Mouse (Mus musculus) kidney, postnatal 14 days (tissue): ENCODE measurements around the gene Tnp2.
"Not testable (repeated sequence)": the region's sequence is repeated elsewhere in the genome, so short reads cannot be mapped to it uniquely, and the experiment has no call there.

Experiments
- DNase-seq: peaks from one replicate; pipeline ENCODE4 v3.0.0; 2022; ENCODE audit warnings: mixed read lengths

The Tnp2 gene

DNA sequence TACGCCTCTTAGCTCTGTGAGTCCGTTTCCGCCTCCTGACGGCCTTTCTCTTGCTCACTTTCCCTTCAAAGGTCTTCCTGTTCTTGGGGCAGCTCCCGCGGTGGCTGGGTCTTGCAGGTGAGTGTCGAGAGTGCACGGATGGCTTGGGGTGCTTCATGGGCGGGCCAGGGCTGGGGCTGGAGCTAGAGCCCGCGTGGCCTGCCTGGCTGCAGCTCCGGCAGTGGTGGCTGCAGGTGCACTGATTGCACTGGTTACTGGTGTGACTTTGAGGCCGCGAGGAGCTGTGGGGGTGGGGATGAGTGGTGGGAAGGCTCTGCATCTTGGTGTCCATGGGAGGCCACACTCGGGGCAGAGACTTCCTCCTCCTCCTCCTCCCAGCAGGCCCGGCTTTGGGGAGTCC, at the start of gene Tnp2:
TSS of gene Tnp2 (minus strand) at position 390 of the 400 bp plus-strand sequence.
- no peak for DNase-seq

DNA sequence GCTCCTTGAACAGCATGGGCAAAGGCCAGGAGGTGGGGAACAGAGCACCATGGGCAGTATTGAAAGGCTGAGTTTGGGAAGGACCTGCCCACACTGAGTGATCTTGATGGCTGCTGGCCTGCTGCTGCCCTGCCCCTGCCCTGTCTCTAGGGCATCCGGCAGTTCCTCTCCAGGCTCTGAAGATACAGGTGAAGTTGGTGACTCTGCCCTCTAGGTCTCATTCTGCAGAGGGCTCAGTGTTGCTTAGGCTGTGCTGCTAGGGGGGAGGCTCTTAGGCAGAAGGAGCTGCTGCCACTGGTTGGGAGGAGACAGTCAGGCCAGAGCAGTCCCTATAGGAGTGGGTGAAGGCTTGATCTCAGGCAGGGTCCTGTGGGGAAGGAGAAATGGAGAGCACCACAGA, 49.4 kb upstream of the Tnp2 start:
- DNase-seq = no peak

DNA sequence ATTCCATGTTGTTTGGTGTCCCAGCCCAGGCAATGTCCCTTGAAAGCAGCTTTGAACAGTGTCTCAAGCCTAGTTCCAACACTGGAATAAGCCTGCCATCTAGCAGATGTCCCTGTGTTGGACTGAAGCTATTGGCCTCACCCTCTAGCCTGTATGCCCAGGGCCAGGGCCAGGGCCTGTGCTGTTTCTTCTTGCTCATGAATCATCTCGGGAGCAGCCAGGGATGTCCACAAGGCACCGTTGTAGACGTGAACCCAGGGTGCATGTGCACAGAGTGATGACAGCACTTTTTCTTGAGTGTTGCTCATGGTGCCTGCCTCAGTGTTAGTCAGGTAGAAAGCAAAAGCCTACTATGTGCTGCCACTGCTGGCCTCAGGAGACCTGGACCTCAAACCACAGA, 48.8 kb upstream of the Tnp2 start:
- no peak for DNase-seq

DNA sequence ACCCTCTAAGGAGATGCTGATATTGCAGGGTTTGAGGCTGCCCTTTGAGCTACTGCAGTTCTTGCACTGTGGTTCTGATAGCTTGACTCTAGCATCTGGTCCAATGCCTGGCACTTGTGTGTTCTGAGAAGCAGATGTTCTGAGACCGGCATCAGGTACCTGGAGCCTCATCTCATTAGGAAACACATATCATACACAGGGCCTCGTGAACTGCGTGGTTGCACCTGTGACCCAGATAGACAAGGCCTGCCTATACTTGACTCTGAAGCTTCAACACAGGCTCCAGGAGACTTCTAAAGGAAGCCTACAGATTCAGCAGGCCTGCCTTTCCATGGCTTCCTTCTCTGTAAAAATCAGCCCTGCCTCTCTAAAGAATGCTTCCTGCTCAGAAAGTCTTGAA, 47.9 kb upstream of the Tnp2 start:
- DNase-seq = no peak

DNA sequence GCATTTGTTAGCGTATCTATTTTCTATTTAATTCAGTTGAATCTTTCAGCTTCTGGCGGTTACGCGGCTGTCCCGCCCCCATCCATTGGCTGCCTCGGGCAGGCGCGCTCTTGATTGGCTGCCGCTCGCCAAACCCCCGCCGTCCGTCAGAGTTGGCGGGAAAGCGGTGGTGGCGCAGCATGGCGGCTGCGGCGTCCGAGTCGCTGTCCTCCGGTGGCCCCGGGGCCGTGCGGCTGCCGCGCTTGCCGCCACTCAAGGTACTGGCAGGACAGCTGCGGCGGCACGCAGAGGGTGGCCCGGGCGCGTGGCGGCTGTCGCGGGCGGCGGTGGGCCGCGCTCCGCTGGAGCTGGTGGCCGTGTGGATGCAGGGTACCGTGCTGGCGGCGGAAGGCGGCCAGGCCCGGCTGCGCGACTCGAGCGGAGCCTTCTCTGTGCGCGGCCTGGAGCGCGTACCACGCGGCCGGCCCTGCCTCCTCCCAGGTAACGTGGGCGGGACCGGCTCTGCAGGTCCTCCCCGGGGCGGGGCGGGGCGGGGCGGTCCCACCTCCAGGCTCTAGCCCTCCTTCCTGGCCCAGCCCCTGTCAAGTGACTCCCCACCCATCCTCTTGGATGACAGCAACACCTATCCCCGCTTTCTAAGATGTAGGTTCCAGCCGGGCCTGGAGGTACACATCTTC, 46.6 kb upstream of the Tnp2 start, which contains the start of gene Rmi2:
TSS of gene Rmi2 (plus strand) at position 149 of the 677 bp plus-strand sequence.
- DNase-seq = peak; percentile 91

DNA sequence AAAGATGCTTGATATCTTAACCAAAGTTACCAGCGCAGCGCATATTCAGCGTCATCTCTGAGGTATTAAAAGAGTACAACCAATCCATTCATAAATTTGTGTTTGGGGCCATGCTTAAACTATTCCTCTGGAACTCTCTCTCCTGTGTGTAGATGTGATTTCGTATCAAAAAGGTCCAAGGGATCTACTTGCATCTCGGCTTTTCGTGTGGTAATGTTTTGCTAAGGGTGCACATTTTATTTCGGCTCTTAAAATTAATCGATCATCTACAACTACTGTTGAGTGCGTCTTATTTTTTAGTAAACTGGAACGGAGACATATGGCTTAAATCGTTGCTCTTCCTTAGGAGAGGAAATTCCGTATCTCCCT, 46.1 kb upstream of the Tnp2 start:
- DNase-seq = no peak

DNA sequence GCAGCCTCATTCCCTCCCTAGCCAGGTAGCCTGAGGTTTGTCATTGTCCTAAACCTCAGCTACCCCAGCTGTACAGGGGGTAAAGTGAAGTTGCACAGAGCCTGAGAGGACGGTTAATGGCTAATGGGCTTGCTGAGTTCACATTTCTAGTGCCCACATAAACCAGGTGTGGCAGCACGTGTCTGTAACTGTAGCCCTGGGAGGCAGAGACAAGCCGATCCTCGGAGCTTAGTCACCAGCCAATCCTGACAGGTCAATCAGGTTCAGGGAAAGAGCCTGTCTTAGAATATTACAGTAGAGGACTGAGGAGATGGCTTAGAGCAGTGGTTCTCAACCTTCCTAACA, 40.0 kb upstream of the Tnp2 start:
- peak; percentile 26 for DNase-seq

DNA sequence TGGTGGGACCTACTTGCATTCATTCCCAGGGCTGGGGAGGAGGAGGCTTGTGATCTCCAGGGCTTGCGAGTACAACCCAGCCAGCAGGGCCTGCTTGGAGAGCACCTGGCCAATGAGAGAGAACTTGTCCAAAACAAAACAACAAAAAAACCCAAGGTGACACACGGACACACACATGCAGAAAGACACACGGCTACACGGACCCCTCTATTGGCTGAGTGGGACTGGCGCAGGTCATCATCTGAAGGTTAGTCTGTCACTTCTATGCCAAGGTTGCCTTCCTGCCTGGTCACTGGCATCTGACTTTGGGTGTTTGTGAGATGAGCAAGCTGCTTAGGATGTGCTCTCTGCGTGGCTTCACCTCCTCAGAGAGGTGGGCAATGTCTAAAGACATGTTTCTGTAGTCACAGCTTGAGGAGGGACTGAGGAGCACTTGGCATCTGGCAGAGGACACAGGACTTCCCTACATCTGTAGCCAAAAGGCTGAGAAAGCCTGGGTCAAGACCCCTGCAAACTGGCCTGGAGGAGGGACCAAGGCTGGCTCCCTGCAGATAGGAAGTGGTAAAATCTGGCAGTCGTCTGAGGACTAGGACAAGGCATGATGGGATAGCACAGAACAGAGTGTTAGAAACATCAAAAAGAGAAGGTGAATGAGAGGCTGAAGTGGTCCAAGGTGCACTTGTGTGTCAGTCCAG, 39.5 kb upstream of the Tnp2 start:
- DNase-seq = no peak

DNA sequence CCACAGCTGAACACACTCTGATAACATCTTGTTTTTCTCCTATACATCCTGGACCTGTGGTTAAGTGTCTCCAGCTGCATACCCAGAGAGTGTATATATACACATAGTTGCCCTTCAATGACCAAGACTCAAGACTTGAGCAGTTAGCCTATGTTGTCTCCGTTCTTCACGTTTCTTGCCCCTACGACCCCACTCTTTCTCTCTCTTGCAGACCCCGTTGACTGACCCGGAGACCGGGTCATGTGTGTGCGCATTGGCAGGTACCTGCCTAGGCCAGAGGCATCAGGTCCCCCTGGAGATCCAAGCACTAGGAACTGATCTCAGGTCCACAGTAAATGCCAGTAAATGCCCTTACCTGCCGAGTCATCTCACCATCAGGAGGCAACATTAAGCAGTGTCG, 38.8 kb upstream of the Tnp2 start:
- no peak for DNase-seq

DNA sequence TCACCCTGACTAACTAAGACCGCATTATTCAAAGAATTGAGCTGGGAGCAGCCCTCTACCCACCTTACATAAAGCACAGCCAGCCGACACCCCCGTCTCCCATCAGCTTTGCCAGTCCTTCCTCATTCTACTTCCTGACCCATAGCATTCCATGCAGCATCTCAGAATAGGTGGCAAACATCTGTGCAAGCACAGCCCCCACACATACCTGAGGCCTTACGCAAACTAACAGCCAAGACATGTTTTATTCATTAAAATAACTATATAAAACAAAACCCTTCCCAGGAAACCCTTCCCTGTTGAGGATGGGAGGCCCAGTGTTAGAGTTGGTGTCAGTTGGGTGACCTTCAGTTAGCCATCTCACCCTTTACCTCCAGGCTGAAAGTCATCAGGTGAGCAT, 37.4 kb upstream of the Tnp2 start:
- no peak for DNase-seq

DNA sequence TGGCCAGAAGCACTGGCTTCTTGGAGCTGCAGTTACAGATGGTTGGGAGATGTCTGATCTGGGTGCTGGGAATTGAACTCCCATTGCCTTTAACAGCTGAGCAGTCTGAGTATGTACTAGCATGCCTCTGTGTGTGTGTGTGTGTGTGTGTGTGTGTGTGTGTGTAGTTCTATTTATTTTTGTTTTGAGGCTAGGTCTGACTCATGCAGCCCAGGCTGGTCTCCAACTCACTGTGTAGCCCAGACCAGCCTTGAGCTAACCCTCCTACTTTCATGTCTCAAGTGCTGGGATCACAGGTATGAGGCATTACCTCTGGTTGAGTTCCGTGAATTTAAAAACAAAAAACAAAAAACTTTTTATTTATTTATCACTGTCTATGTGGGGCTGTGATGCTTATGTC, 36.1 kb upstream of the Tnp2 start:
- DNase-seq = no peak

DNA sequence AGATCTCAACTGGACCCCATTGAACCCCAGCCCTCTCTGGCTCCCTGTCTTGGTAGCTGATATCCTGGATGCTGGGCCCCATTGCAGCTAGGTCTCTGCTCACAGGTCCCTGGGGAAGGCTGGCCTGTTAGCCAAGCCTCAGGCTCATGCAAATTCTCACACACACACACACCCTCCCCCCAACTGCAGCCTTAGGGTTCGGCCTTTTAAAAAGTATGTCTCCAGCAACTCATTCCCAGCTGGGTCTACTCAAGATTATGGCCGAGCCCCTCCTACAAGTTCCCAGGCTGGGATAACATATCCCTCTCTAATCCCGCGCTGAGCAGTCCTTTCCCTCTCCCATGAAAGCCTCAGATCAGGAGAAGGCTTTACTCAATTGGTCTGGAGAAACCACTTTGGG, 32.9 kb upstream of the Tnp2 start:
- DNase-seq = peak; percentile 37

DNA sequence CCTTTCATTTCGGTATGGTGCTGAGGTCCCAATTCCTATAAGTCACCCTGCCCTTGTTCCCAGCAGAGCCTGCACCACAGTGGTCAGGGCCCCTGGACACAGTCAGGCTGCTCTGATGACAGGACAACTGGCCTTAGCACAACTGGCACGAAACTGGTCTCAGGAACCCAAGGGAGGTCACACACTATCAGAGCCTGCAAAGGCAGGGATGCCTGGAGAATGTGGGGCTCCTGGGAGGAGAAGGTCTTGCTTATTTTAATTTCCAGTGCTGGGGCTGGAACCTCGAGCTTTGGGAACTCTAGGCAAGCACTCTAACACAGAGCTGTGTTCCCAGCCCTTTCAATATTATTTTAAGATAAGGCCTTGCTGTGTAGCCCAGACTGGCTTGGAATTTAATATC, 31.5 kb upstream of the Tnp2 start:
- no peak for DNase-seq

DNA sequence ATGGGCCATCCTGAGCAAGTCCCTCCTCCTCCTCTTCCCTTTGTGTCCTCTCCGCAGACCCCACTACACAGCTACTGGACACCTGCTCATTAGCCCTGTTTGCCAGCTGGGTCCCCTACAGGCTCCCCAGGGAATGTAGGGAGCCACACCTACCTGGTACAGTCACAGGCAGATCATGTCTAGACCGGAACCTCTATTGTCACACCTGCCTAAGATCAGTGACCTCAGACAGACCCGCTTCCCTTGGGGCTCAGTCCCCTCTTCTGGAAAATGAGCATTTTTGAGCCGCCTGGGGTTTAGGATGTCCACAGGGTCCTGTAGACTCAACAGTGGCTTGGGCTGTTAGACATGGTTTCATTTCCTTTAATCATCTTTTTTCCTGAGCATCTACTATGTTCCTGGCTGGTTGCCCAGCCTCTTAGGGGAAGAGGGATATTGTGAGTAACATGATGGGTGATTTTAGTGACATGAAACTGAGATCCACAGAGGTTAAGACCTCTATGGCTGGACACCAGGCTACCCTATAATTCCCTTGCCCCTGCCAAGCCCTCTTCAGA, 30.2 kb upstream of the Tnp2 start:
- no peak for DNase-seq

DNA sequence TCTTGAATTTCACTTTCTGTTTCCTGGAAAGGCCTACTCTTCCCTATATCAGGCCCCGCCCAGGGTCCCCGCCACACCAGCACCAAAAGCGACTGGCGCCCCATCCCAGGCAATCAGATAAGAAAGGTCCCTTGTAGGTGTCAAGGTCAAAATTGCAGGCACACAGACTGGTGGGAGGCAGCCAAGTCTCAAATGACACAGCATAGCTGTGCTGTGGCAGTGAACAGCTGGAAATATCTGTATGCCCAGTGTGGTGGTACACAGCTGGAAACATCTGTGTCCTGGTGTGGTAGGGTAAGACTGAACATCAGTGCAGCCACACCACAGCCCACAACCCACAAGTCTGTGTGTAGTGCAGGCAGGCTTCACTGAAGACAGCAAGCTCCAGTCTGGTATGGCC, 26.4 kb upstream of the Tnp2 start:
- no peak for DNase-seq

DNA sequence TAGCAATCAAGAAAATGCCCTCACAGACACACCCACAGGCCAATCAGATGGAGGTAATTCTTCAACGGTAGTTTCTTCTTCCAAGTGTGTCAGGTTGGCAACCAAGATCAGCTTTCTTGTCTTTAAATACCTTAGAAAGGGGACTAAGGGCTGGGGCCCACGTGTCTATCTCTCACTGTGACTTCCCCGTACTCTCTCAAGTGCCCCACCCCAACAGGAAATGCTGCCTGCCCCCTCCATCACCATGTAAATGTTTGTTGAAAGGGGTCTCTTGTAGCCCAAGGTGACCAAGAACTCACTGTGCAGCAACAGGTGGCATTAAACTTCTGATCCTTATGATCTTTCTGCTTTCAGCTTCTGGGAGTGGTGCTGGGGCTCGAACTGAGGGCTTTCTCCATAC, 25.3 kb upstream of the Tnp2 start:
- DNase-seq = no peak

DNA sequence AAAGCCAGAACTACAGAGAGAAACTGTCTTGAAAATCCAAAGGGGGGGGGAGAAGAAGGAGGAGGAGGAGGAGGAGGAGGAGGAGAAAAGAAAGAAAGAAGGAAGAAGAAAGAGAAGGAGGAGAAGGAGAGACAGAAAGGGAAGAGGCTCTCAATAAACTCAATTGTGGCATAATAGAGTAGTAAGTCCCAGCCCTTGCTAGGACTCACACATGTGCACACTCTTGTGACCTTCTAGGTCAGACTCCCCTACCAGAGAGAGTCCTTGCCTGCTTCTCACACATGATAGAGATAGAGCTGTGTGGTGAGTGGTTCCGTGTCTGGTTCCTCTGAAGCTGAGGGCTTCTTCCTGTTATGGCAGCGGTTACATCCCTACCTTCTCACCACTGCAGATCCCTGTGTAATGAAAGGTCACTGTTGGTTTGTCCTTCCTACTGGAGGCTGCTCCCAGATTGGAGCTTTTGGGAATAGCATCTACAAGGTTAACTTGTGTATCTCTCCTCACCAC, 24.5 kb upstream of the Tnp2 start, which contains the start of gene Gm11172:
TSS of gene Gm11172 (plus strand) at position 51 of the 507 bp plus-strand sequence.
- no peak for DNase-seq

DNA sequence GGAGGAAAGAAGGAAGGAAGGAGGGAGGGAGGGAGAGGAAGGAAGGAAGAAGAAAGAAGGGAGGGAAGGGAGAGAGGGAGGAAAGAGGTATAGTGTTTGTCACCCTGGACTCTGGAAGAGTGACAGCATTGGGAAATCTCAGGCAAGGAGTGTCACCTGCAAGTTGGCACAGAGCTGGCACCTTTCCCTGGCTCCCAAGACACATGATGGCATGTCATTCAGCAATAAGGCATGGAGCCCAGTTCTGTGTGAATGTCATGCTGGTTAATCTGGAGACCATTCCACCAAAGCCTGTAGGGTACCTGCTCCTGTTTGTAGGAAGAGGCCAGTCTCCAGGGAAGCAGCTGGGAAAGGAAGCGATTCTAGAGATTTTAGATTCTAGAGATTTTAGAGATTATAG, 21.9 kb upstream of the Tnp2 start:
- DNase-seq = no peak

DNA sequence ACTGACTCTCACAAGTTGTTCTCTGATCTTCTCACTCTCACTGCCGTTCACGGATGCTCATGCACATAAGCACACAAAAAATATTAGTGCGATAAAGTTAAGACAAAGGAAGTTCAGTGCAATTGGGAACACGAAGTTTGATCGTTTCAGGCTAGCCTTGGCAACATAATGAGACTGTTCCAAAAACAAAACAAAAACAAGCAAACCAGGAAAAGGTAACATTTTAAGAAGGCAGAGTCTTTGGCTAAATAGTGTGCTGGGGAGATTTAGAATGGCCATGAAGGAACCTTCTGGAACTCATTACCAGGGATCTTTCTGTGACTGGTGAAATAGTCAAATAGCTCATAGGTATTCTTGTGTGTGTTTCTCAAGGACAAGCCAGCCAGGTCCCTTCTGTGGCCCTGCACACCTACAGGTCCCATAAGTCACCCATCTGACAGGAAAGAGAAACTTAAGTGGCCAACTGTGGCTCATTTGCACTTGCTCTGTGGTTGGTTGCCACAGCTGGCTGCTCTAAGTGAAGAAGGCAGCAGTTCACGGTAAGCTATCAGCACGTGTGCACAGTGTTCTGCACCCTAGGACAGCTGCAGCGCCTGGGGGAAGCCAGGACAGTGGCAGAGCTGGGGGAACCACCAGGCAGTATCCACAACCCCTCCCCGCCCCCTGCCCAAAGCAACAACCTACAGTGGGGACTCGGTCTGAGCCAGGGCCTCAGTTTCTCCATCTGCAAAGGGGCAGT, 17.5 kb upstream of the Tnp2 start, which contains the start of gene Prm1:
TSS of gene Prm1 (minus strand) at position 51 of the 739 bp plus-strand sequence.
- DNase-seq = no peak

DNA sequence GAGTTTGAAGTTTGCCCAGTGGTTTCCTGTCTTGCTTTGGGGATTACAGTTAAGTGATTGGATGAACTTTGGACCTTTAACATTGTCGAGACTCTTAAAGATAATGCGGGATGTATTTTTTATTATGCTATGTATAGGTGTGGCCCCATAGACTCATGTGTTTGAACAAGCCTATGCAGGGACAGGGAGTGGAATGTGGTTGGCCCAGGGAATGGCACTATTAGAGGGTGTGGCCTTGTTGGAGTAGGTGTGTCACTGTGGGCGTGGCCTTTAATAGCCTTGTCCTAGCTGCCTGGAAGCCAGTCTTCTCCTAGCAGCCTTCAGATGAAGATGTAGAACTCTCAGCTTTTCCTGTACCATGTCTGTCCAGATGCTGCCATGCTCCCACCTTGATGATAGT, 14.0 kb upstream of the Tnp2 start:
- not testable (repeated sequence) for DNase-seq

DNA sequence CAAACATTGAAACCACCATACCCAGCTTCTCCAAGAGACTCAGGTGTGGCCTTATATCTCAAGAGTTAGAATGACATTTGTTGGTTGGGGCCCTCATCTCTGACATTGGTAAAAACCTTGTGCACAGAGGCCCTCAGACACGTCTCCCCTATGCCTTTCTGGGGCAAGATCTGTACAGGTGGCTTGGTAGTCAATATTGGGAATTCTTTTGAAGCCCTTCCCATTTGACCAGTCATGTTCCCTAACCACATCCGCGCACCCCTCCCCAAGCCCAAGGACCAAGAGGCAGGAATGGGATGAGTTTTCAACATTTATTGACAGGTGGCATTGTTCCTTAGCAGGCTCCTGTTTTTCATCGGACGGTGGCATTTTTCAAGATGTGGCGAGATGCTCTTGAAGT, 7.6 kb upstream of the Tnp2 start, which contains the start of gene Prm2:
TSS of gene Prm2 (minus strand) at position 101 of the 400 bp plus-strand sequence.
- DNase-seq = no peak

DNA sequence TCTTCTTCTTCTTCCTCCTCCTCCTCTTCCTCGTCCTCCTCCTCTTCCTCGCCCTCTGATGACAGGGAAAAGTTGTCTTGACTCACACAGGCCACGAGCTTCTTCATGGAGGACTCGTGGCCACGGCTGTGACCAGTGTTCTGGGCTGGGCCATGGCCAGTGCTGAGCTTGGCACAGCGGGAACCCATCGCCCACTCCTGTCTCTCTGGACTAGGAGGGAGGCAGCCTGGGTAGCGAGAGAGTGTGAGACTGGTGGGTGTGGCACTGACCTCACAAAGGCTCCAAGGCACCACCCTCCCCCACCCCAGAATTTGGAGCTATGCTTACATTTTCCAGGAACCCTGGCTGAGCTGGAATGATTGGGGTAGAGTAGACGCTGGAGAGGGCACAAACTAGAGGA, 2.2 kb upstream of the Tnp2 start, which contains the start of gene Prm3:
TSS of gene Prm3 (minus strand) at position 213 of the 400 bp plus-strand sequence.
- no peak for DNase-seq

DNA sequence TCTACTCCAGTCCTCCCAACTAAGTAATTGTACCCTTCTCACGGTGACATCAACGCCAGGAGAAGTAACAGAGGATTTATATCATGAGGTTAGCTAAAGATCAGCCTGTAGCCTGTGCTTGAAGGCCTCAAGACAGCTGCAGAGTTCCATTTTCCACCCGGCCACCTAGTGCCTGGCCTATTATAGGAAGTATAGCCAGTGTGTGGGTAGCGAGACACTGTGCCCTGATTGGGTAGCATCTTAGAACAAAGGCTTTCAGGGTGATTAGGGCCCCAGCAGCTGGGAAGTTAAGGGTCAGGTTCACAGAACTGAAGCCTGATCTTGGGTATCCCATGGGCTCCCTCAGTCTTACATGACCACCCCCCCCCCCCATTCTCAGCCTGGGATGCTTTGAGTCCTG, 406 bp upstream of the Tnp2 start:
- no peak for DNase-seq
